Mouse (Mus musculus) adipocyte (in vitro differentiated cells): Measurements from ENCODE around the gene Zbtb38.
A peak's percentile ranks its signal among the peaks of the same experiment; 100 is the strongest.

ENCODE experiments used
- DNase-seq: peaks from one replicate; pipeline ENCODE4 v3.0.0-alpha.2; 2016; ENCODE audit warnings: low spot score

Zbtb38 gene

DNA sequence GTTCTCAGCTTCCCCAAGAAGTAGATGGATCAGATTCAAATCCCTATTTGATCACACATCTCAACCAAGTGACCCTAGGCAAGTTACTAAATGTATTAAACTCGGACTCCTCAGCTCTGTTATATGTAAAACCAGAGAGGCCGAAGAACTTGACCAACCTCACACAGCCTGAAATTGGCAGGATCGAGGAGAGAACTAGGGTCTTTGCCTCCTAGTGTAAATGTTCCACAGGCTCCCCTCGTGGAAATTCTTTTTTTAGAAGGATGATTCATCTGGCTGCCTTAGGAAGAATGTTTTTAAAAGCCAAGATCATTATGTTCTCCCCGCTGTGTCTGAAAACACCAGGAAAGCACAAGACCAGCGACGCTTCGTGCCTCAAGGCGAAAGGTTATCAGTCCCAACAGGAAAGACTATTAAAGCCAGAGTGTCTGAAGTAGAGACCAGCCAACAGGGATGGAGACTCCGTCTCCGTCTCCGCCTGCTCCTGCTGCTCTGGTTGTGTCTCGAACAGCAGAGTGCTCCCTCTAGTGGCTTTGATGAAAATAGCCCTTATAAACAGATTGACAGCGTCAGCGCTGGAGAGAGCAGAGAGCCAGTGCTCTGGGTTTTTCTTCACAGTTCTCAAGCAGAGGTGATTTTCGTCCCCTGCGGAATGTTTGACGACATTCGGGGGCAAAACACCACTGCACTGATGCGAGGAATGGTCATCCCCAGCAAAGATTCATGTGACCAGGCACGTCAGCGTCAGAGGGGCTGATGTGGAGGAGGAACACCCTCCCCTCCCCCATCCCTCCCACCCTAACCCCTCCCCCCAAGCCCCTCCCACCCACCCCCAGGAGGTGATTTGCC lies 6.3 kb upstream of the Zbtb38 start:
- peak; percentile 92 for DNase-seq

- no peak for DNase-seq
Measured at GRCm38 (mm10) chr9:96756638-96757435, 4.2 kb upstream of the Zbtb38 start.

DNA sequence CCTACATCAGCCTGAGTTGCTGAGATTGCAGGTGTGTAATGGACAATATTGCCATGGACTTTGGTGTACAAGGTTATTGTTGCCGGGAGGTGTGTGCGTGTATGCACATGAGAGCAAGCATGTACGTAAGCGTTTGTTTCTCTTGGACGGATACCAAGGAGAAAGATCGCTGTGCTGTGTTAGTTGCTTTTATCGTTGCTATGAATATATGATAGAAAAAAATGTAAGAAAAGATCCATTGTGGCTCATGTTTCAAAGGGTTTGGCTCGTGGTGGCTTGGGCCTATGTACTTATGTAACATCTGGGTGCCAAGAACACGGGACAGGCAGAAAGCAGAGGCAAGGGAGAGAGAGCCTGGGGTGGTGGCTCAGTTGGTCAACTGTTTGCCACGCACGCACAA lies 3.1 kb upstream of the Zbtb38 start:
- DNase-seq = no peak

- no peak for DNase-seq
Measured at GRCm38 (mm10) chr9:96754625-96754969, 2.0 kb upstream of the Zbtb38 start.

DNA sequence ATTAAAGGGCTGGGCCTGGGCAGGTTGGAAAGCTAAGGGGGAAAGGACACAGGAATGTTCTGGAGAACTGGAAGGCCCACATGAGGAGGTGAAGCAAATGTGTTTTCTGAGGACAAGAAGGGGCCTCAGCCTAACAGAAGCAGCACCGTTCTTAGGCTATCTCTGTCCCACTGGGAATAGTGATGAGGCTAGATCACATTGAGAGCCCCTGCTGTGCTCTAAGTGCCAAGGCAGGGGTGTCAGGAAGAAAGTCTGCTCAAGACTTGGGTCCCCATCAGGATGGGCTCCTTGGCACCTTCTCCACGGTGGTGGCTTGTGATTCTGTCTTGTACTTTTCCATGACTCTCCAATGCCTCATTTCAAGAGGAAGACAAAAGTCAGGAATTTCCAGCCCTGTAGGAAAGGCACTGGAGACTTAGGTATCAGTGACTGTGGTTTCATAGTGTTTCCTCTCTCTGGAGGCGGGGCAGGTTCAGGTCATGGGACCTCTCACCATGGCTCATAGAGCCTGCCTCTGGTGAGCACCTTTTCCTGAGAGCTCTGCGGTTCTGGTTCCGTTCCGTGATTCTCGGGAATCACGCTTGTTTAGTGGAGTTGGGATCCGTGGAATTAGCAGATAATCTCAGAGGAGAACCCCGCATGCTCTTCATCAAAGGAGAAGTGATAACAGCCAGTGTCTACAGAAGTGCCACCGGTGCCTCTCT lies 1.4 kb upstream of the Zbtb38 start:
- DNase-seq = no peak

DNA sequence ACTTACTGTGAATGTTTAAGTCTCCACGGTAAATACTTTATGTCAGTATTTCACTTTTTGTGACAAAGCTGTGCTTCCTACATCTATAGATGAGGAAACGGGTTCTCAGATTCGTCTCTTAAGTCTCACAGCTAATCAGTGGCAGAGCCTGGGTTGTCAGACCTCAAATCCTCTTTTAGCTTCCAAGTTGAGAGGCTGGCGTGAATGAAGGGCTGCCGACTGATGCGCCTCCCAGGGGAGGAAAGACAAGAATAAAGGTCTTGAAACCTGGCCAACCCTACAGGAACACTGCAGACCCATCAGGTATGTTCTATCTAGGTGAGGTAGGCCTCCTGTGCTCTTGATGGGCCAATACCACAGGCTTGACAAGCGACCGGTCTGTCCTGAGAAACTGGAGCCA lies 761 bp upstream of the Zbtb38 start:
- DNase-seq = no peak

GRCm38 (mm10) chr9:96751821-96752602 lies 619 bp downstream of the Zbtb38 start:
- DNase-seq = no peak

DNA sequence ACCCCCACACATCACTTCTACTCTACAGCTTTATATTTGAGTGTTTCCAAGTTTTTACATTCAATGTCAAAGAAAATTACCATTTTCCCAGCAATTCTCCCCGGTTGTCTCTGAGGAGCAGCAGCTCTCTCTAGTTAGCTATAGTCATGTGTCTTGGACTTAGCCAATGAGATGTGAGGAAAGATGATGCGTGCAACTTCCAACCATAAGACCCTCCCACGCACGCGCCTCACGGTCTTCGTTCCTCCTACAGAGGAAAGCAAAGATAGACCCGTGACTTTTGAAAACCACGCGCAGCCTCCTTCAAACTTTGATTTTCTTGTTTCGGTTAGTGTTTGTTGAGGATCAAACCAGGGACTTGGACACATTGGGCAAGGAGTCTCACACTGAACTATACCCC lies 2.0 kb downstream of the Zbtb38 start:
- DNase-seq = no peak

- no peak for DNase-seq
Measured at GRCm38 (mm10) chr9:96746527-96746926, 6.1 kb downstream of the Zbtb38 start.

- no peak for DNase-seq
Measured at GRCm38 (mm10) chr9:96744909-96745308, 7.7 kb downstream of the Zbtb38 start.

GRCm38 (mm10) chr9:96741365-96742085 lies 11.1 kb downstream of the Zbtb38 start:
- no peak for DNase-seq

DNA sequence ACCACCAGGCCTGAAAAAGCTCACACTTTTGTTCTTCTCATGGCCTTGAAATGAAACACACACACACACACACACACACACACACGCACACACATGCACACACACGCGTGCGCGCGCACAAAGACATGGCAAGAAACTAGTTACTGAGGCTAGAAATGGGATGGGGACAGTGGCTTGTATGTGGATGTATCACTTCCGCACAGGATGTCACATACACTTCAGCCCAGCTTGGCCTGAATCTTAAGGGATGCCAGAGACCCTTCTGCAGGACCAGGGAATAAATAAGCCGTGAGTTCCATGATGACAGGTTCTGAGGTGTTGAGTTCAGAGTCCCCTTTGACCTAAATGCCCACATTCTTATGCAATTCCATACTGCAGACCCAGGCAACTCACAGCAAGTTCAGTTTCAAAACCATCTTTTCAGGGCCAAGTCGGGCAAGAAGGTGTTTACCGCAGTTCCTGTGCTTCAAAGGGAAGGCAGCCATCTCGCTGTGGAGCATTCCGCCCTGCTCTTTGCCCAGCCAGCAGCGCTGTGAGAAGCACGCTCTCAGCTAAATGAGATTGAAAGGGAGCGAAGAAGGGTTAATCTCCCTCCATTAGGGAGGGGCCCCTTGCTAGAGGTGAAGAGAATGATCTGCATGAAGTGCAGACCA lies 11.8 kb downstream of the Zbtb38 start:
- peak; percentile 39 for DNase-seq

GRCm38 (mm10) chr9:96739808-96740711 lies 12.6 kb downstream of the Zbtb38 start:
- DNase-seq = no peak

- no peak for DNase-seq
Measured at GRCm38 (mm10) chr9:96738563-96739355, 13.9 kb downstream of the Zbtb38 start.

- DNase-seq = peak; percentile 85
Measured at GRCm38 (mm10) chr9:96735946-96736345, 16.7 kb downstream of the Zbtb38 start.

GRCm38 (mm10) chr9:96733425-96733717 lies 19.3 kb downstream of the Zbtb38 start:
- no peak for DNase-seq

DNA sequence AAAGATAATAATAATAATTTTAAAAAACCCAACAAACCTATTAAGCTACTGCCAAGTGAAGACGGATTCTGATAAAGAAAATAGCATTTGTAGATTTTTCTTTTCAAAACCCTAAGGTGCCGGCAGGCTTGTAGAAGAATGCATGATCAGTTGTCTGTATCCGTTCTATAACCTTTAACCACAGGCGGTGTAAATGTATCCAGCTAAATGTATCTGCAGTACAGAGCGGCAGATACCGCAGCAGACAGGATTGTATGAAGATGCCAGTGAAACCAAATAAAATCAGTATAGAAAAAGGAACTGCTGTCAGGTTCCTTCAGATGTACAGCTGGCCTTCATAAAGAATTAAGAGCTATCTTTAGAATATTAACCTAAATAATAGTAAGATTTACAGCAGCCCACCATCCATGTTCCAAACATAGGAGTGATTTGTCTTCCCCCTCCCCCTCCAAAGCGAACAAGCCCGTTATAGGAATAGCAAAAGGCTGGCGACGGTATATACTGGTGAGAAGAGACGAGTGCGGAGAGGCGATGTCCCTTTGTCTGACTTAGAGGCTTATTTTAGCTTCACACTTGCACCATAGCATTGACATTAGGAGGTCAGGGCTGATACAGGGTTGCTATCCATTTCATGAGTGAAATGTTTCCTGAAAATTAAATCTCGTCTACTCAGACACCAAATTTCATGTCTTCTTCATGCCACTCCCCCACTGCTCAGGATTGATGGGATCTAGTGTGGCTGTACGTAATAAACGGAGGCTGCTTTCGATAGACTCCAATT lies 19.8 kb downstream of the Zbtb38 start:
- DNase-seq = no peak

GRCm38 (mm10) chr9:96731961-96732511 lies 20.6 kb downstream of the Zbtb38 start:
- DNase-seq = no peak
